Mouse (Mus musculus) layer of hippocampus, adult 11-12 months (tissue): ENCODE measurements around the gene B4galnt4.

Experiments used
- DNase-seq: peaks from one replicate; pipeline ENCODE4 v3.0.0; 2022; ENCODE audit warnings: low spot score

Gene B4galnt4

GRCm38 (mm10) chr7:141041661-141042060 lies 19.2 kb upstream of the B4galnt4 start:
- DNase-seq = peak; percentile 34

- DNase-seq = no peak
Observed at GRCm38 (mm10) chr7:141042539-141042938, 18.4 kb upstream of the B4galnt4 start.

- no peak for DNase-seq
Observed at GRCm38 (mm10) chr7:141046931-141047580, 13.8 kb upstream of the B4galnt4 start.

GRCm38 (mm10) chr7:141047581-141048225 lies 13.2 kb upstream of the B4galnt4 start:
- peak; percentile 72 for DNase-seq

- DNase-seq = peak; percentile 90
Observed at GRCm38 (mm10) chr7:141048226-141049218, 12.4 kb upstream of the B4galnt4 start.

GRCm38 (mm10) chr7:141049326-141049725 lies 11.6 kb upstream of the B4galnt4 start:
- DNase-seq = no peak

GRCm38 (mm10) chr7:141051060-141051685 lies 9.7 kb upstream of the B4galnt4 start:
- DNase-seq = no peak

- DNase-seq = no peak
Observed at GRCm38 (mm10) chr7:141052016-141052415, 8.9 kb upstream of the B4galnt4 start.

- no peak for DNase-seq
Observed at GRCm38 (mm10) chr7:141052421-141052820, 8.5 kb upstream of the B4galnt4 start.

- no peak for DNase-seq
Observed at GRCm38 (mm10) chr7:141055785-141056184, 5.1 kb upstream of the B4galnt4 start.

GRCm38 (mm10) chr7:141056976-141057375 lies 3.9 kb upstream of the B4galnt4 start:
- DNase-seq = no peak

- no peak for DNase-seq
Observed at GRCm38 (mm10) chr7:141057541-141057940, 3.4 kb upstream of the B4galnt4 start.

- DNase-seq = no peak
Observed at GRCm38 (mm10) chr7:141058601-141059341, 2.1 kb upstream of the B4galnt4 start.

GRCm38 (mm10) chr7:141059929-141060328 lies 975 bp upstream of the B4galnt4 start:
- no peak for DNase-seq

GRCm38 (mm10) chr7:141061269-141061692 lies 377 bp downstream of the B4galnt4 start:
- no peak for DNase-seq

GRCm38 (mm10) chr7:141062525-141062924 lies 1.6 kb downstream of the B4galnt4 start:
- DNase-seq = no peak

GRCm38 (mm10) chr7:141063353-141063752 lies 2.4 kb downstream of the B4galnt4 start:
- no peak for DNase-seq

- no peak for DNase-seq
Observed at GRCm38 (mm10) chr7:141064175-141064574, 3.3 kb downstream of the B4galnt4 start.

GRCm38 (mm10) chr7:141064576-141064975 lies 3.7 kb downstream of the B4galnt4 start:
- DNase-seq = no peak

GRCm38 (mm10) chr7:141068351-141068750 lies 7.4 kb downstream of the B4galnt4 start:
- DNase-seq = no peak
